Mouse (Mus musculus): ENCODE data around the gene Fam71e2.

GRCm38 (mm10) chr7:4752821-4753570 is 18.1 kb downstream of the Fam71e2 start, which contains the start of gene Cox6b2:
- TF ChIP-seq HCFC1 (IDR thresholded peaks at IDR 0.05; ENCODE audit: borderline replicate concordance, insufficient read depth, low read length) (no peak; the same call in 1 of the 2 replicates), MAFK (IDR thresholded peaks at IDR 0.05; ENCODE audit: insufficient read depth, low read depth, low read length) (no peak), ZNF384 (IDR thresholded peaks at IDR 0.05; ENCODE audit: low read depth, low read length) (no peak), CHD2 (IDR thresholded peaks at IDR 0.05; ENCODE audit: low read depth, low read length) (peak; percentile 61; the same call in 1 of the 2 replicates)

Measured in ES-E14 (cell line).